Mouse (Mus musculus) kidney, postnatal 36 days (tissue): Measurements from ENCODE around the gene Nsl1.
A peak's percentile ranks its signal among the peaks of the same experiment; 100 is the strongest.

Experiments used
- DNase-seq, 2 experiments: peaks; one replicate each; pipeline ENCODE4 v3.0.0; 2021 to 2022; ENCODE audit warnings: mixed read lengths in 2 of 2

Nsl1 gene

DNA sequence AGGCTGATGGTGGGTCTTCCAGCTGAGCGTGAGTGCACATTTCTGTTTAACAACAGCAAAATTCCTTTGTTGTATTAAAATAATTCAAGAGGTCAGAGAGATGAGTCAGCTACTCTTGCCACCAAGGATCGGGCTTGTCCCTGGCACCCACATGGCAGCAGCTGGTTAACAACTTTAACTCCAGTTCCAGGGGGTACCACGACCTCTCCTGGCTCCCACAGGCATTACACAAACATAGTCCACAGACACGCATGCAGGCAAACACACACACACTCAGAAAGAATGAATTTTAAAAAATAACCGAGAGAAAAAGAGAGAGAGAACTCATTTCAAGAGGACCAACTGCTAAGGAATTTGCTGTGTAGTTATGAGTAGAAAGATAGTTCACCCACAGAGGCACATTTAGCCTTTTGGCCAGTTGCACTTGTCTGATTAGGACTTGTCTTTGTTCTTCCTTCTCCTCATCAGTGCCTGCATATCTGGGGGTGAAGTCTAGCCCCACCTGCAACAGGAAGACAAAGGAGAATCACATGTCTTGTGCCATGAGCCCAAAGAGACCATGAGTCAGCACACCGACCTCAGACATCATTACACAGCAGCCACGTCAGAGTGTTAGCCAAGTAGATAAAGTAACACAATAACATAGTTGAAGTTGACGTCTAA is 7.8 kb upstream of the Nsl1 start:
- no peak for DNase-seq

DNA sequence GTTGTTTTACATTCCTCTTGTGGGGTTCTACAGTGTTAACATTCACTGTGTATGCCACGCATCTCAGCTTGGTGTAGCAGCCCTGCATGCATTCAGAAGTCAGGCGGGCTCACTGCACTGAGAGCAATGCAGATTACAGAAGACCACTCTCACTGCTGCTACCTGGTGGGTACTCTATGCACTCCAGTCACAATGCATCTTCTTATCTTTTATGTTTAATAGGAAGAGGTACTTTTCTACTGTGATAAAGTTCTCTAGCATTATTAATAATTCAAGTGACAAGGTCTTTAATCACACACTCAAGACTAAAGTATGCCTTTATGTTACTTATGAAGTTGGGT is 7.3 kb upstream of the Nsl1 start:
- no peak for DNase-seq

DNA sequence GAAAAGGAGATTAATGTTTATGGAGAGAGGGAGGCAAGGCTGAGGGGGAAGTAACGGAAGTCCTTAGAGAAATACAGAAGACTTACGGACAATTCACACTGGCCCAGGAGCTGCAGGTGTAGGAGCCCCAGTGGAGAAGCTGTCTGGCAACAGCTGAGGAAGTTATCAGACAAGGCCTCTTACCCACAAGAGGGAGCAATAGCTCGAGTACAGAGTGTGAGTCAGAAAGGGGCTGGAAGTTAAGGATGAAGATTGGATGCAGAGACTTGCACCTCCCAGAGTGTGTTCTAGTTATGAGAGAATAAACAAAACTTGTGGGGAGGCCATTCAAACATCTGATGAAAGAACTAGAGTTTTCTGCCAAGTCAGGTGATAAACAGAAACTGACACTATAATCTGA is 5.4 kb upstream of the Nsl1 start:
- no peak for DNase-seq

DNA sequence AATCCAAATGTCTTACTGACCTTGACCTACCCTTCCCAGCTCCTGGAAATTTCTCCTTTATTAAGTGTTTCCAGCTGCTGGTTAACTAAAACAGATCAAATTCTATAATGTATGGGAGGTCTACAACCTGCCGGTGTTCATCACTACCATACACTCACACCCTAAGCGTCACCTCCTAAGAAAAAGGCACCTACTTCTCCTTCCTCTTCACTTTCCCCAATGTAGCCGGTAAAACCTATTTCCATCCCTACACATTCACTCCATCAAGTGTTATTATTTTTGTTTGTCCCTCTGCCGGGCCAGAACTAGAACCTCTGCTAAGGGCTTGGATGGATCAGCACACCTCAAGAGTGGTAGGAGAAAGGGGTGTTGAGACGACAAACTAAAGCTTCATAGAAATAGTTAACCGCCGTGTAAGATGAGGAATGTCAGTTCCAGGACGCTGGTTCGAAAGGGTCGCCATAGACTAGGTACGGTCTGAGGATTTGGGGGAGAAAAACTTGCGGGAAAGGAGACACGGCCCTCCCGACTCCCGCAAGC is 501 bp upstream of the Nsl1 start:
- DNase-seq = no peak

DNA sequence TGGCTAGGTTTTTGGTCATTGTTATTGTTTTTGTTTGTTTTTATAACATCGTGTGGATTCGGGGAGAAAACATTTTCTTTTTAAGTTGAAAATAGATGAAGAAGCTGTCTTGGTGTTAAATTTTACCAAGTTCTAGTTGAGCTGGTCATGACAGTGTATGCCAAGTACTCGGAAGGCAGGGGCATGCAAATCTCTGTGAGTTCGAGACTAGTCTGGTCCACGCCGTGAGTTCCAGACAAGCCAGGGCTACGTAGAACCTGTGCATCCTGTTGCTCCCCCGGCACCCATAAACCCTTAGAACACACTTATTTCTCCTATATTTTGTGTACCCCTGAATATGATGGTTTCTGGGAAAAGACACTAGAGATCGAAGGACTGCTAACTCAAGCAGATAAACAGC is 888 bp downstream of the Nsl1 start:
- no peak for DNase-seq

DNA sequence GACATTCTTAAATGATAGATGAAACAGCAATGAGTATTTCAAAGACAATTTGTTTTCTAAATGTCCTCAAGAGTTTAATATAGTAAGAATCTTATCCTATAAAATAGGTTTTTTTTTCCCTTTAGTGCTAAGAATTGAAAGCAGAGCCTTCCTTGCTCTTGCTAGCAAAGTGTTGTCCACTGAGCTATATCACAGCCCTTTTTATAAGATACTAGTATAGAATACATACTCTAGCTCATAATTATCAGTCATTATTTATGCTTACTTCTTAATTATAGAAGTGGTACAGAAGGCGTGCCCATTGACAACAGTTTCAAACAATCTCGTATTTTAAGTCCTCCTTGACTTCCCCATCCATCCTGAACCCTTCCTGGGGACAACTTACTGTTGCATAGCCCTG is 1.7 kb downstream of the Nsl1 start:
- no peak for DNase-seq

DNA sequence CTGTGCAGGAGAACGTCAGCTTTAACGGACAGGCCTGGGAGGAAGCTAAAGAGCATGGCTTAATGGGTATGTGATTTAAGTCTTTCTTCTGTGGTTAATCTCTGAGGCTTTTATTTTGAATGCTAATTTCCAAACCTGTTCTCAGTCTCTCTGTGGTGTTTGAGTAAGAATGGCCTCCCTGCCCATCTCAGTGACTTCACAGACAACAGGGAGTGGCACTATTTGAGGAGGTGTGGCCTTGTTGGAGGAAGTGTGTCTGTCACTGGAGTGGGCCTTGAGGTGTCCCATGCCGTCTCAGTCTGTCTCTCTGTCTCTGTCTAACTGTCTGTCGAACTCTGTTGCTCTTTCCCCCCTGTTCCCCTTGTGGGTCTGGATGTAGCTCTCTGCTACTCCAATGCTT is 2.4 kb downstream of the Nsl1 start:
- DNase-seq = no peak

DNA sequence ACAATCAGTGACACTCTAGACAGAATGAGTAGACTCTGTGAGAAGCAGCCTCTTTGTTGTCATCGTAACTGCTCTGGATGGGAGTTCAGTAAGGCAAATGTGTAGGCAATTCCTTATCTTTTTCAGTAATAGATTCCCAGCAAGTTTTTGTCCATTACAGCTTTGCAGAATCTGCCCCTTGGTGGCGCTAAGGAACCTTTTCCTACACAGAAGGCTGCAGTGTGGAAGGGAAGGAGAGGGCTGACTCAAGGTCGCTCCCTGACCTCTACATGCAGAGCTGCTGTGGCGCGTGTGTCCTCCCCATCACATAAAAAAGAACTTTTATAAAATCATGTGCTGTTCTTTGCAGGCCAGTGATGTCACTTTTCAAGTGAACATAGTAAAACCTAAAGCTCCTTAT is 5.6 kb downstream of the Nsl1 start:
- DNase-seq = peak; percentile 14 to 64

DNA sequence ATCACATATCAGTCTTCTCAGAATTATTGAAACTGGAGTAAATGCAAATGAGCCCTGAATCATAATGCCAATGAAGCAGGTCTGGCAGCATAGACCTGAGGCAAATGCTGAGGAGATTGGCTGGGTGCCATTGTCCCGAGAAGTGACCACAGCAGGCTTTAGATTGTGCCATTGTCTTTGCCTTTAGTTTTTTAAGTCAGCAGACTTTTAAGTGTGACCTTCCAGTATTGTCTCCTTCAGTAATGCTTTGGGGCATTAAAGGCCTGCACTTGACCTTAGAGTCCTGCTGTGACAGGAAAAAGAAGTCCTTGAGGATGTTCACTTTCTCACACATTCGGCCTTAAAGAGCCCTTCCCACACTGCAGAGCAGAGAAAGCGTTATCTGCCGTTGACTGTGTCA is 7.4 kb downstream of the Nsl1 start:
- no peak for DNase-seq

DNA sequence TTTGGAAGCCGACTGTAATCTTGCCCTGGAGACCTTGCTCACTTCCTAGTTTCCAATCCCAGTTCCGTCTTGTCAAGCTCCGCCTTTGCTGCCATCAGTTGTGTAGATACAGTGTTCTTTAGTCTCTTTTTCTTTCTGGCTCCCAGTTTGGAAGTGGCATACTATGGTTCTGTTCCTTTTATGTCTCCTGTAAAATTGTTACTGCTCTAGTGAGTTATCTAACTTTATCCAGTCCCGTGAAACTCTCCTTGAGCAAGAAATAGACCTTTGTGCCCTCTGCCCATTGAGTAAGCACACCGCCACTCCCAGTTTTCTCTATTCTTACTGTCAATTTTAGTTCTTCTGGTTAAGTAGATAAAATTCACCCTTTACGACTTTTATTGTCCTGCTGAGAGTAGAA is 8.8 kb downstream of the Nsl1 start:
- no peak for DNase-seq

DNA sequence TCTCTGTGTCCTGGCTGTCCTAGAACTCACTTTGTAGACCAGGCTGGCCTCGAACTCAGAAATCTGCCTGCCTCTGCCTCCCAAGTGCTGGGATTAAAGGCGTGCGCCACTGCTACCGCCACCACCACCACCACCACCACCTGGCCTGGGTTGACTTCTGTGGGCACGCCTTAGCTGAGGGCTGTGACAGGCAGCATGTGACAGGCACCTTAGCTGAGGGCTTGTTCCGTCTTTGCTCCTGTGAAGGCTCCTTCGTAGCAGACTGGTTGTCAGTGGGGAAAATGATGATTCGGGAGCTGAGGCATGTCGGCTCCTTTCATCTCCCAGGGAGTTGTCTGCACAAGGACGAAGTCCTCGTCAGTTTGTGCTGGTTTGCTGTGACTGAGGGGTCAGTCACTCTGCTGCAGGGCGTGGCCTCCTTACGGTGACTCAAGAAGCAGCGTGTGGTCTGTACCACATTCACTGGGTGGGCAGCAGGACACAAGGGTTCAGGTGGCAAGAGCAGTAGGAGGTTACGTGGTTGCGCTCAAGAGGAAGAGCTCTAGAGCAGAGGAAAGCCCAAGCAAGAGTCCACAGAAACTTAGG is 9.6 kb downstream of the Nsl1 start:
- DNase-seq = peak; percentile 27 to 46

DNA sequence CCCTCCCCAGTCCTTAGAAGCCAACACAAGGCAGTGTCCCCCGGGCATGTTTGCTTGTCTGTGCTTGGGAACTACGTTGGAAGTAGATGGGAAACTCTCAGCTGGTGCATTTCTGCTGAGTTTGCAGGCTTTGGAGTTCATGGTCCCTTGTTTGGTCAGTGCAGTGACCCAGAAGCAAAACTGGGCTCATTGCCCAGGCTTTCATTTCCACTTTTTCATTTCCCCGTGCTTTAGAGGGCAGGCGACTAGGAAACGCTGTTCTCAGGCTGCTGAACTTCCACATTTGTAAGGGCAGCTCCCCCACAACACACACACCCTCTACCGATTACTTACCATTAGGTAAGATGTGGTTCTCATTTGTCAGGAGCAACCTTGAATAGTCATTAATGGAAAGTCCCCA is 10.2 kb downstream of the Nsl1 start:
- peak; percentile 90 to 93 for DNase-seq

DNA sequence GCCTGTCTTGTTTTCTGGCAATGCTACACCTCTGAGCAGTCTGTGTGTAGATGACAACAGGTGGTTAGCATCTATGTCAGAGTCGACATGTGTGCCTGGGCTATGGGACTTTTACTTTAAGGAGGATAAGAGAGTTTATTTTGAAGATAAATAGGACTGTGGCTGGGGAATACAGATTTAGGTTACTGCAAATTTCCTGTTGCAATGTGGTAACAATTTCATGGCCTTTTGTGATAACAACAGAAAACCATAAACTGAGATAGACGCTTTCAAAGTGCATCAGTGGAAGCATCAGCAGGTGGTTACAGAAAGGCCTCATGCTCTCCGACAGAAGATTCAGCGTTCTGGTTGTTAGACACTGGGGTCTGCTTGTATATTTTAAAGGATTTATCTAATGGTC is 10.7 kb downstream of the Nsl1 start:
- no peak for DNase-seq

DNA sequence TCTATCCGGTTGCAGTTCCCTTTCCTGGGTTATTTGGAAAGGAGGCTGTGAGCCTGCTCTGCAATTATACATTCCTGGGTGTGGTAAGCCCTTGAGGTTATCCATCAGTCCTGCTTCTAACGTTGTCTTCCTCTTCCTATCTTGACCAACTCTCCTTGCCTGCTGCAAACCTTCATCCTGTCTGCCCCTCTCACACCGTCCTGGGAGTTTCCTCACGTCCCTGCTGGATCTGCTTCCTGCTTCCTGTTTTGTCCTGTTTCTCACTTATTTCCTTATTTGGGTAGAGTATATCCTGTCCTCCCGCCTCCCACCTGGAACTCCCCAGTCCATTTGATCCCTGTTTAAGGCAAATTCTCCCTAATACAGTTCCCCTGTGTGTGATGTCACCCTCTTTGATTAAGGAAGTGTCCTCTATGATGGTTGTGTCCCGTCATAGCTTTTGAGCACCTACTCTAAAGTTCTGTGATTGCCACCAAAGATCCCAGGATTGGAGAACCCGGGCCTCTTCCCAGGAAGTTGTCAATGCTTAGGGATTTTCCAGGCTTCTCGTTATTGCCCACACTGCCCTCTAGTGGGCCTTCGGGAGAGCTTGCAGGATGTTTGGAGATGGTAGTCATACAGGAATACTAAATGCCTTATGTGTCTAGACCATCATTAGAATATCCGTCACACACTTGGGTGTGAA is 12.5 kb downstream of the Nsl1 start:
- DNase-seq = peak; percentile 75 to 82

DNA sequence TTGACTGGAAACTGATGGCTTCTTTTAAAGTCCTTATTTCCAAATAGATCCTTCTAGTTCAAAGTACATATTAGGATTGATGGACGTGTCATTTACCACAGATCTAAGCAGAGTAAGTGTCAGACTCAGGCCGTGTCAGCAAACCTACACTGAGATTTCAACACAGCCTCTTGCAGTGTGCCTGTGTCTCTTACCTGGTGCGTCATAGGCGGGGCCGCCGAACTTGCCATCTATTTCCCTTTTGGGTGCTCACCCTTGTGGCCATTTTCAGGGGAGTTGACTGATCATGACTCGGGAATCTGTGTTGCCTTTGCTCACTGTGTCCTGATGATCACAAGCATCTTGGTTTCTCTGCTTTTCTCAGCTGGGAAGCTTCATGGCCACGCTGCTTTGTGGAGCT is 20.4 kb downstream of the Nsl1 start:
- DNase-seq = no peak

DNA sequence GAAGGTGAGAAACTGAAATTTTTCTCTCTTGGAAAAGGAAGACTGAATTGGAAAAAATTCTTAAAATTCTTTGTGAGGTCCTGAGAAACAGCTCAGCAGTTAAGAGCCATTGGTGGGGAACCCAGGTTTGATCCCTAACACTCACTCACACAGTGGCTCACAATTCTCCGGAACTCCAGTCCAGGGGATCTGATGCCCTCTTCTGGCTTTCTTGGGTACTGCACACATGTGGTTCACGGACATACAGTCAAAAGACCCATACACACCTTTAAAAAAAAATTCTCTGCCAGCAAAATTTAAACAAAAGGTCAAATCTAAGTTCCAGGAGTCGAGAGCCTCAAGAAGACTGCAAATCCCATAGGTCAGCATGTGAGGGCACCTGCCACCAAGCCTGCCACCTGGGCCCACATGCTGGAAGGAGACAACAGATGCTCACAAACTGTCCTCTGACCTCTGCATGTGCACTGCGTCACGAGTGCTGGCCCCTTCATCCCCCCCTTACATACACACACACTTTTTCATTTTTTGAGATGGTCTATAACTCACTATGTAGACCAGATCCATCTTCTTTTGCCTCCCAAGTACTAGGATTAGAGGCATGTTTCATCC is 22.2 kb downstream of the Nsl1 start:
- DNase-seq = peak; percentile 50 to 86

DNA sequence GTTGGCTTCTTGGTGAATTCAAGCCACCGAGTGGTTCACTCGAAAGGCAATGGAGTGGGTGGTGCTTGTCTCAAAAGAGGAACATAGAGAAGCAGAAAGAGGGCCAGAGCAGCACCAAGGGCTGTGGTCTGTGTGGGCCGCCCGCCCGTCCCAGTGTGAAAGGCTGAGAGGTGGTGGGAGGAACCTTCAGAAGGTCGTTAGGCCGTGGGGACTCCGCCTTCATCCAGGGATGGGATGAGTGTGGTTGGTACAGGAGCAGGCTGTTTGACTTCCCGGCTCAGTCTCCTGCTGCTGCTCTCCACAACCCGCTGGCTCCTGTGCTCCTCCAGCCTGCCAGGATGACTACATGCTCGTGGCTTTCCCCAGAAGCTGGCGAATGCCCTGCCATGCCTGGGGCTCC is 22.8 kb downstream of the Nsl1 start:
- peak in 1 of 2 experiments; percentile 12 for DNase-seq

DNA sequence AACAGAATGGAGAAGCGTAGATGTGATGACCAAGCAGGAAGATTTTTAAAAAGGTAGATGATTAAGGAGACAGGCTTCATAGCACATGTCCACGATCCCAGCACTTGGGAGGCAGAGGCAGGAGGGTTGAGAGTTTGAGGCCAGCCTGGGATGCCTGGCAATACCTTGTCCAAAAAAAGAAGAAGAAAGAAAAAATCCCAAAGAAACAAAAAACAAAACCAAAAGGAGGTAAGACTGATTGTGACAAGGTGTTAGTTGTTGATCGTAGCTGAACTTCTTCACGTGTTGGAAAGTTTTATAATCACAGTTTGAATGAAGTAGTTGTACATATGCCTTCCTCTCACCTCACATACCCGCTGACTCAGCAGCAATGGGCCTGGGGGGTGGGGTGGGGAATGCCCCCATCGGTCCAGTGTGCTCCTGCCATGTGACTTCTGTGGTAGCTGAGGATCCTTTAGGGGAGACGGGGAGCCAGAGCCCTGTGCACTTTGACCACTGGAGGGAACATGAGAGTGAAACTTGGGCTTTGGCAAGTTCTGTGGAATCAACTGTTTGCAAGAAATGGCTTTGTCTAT is 23.6 kb downstream of the Nsl1 start:
- peak in 1 of 2 experiments; percentile 43 for DNase-seq

DNA sequence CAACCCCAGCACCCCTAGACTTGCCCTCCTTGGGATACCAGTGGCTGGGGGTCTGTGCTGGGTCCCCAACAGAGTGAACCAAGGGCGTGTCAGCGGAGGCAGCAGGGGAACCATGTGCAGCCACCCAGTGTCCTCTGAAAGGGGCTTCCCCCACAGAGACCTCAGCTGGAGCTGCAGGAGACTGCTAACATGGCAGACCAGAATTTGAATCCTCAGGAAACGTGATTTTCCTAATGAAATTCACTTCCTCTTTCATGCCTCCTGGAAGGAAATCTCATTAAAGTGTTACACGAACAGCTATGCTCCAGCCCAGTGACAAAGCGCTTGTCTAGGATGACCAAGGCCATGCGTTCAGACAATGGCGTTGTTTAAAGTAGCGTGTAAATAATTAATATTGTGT is 24.1 kb downstream of the Nsl1 start:
- DNase-seq = no peak

DNA sequence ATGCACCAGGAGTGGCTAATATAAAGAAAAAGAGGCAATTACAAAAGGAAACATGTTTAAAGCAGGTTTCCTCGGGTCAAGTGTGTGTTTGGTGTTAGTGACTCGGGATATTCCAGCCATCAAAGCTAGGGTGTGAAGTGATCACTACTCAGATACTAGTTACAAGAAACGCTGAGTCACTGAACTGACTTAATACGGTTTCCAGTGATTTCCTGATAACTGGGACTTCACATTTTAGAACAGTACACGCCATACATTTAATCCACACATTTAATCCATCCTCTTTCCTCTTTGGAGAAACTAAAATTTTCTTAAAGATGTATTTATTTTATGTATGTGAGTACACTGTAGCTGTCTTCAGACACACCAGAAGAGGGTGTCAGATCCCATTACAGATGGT is 25.1 kb downstream of the Nsl1 start:
- DNase-seq = no peak

DNA sequence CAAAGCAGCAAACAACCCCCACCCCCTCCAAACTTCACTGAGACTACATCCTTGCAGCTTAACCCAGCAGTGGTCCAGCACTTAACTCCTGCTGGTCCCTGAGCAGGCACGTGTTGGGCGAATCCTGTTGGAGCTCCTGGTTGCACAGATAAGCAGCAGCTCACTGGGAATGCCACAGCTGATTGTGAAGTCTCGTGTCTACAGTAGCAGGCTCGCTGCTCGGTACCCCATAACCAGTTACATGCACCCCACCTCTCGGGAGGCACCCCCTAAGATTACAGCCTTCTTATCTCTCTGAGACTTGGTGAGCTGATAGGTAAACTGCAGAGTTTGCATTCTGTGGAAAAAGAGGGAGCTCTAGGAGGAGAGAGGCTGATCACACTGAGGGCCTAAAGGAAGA is 26.5 kb downstream of the Nsl1 start:
- DNase-seq = no peak

DNA sequence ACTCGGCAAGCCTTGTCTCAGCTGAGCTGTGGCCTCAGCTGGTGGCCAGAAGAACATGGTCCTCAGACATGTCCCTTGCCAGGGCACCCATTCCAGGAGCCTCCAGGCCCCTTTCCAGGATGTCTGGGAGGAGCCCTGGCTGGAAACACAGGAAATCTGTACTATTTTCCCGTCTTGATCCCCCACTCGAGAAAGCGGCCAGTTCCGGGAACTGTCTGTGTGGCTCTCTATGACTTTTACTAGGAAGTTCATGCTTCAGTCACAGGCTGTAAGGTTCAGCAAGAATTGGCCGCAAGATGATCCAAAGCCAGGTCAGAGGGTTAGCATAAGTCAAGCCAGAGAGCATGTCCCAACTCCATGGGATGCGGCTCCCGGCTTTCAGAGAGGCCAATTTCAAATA is 29.2 kb downstream of the Nsl1 start:
- peak in 1 of 2 experiments; percentile 29 for DNase-seq

DNA sequence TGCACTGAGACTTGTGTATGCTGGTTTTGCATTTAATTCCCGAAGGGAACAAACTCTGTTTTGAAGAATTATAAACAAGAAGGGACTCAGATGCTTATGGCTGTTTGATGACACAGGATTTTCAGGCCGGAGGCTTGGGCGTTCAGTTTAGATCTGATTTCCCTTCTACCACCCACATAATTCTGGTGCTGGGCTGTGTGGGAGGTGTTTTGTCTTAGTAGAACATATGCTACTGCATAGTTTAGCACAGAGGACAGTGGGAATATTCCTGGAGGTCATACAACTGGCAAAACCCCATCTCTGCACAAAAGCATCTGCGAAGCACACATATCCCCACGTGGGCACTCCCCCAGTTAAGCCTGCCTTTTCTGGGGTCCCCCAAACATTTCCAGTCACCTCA is 30.8 kb downstream of the Nsl1 start:
- no peak for DNase-seq

DNA sequence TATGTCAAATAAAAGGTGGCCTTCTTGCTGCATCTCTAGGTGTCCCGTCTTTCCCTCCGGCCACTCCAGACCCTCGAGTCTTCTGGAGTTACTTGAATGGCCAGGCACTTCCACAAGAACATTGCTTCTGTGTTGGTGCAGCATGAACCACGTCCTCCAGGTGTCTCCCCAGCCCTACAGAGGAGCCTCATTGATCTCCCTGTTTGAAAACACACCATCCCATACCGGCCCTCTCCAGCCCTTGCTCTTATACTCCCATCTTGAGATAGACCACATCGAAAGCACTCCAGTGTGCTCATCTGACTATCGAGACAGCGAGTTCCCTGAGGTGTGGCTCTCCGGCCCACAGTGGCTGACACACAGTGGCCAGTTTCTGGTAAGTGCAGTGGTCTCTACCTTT is 32.2 kb downstream of the Nsl1 start:
- DNase-seq = no peak
